Mouse (Mus musculus): ENCODE results near the gene Cep70. TPM values are rescaled to one million over a fixed set of nuclear protein-coding genes. Genes with fewer than 3 reads are reported as not detected.
A peak's percentile ranks its signal among the peaks of the same experiment; 100 is the strongest.

The Cep70 gene
- total and polyA plus RNA-seq, 3 experiments: 7.3 to 7.6 TPM; not detected in 1

DNA sequence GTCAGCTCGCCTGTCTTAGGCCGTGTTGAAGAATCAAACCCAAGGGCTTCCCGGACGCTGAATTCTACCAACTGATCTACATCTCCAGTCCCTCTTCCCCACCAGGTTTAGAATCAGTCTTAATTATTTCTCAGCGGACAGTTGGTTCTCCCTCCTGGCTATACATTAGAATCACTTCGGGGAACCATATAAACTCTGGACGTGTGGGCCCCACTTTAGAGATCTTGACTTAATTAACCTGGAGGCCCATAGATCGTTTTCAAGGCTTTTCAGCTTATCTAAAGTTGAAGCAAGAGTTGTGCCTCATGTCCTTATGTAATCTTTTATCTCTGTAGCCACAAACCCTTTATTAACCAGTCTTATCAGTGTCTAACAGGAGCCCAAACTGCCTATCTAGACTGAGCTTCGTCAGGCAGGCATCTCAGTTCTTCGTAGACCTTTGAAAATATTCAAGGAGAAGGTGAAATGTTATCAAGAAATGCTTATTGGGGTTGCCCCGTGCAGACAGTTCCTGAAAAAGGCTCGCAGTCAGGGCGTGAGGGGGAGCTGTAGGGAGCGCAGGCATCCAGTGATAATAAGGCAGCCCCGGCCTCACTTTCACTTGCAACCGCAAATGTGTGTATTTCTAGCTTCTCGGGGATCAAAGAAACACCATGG is 506 bp upstream of the Cep70 start:
- Histone ChIP-seq H3K36me3 (ENCODE audit: control insufficient read depth in 1 of 2, insufficient read depth in 2 of 2, low read length in 2 of 2) (peaks cover 0 to 21% of the 10 kb centered on the region in 2 experiments; a peak in 2 of 4 replicates), H3K9me3 (replicated peaks; ENCODE audit: insufficient read depth, low read length) (no peaks in the 10 kb centered on the region), H3K4me3 (ENCODE audit: control insufficient read depth in 1 of 2, insufficient read depth in 1 of 2, low read depth in 2 of 2, low read length in 2 of 2) (peak overlapping the region; percentile 95 to 98), H3K9ac (ENCODE audit: control insufficient read depth, low read depth, low read length, poor library complexity, severe bottlenecking) (peak overlapping the region; percentile 82), H3K79me2 (ENCODE audit: control insufficient read depth, insufficient read depth, low read length, poor library complexity) (peaks cover 5% of the 10 kb centered on the region), H3K4me1 (ENCODE audit: control insufficient read depth in 1 of 2, insufficient read depth in 2 of 2, low read length in 2 of 2) (peaks cover 9 to 13% of the 10 kb centered on the region in 2 experiments), H3K27me3 (ENCODE audit: control insufficient read depth in 1 of 2, insufficient read depth in 2 of 2, low read length in 2 of 2) (no peaks in the 10 kb centered on the region), H3K27ac (ENCODE audit: control insufficient read depth, low read depth, low read length) (peak overlapping the region; percentile 100)
- peak; percentile 94 for DNase-seq (ENCODE audit: low read depth, low spot score)
- peak; percentile 52; the same call in 1 of the 2 replicates for TF ChIP-seq MEF2A (IDR thresholded peaks at IDR 0.05; ENCODE audit: extremely low read depth, insufficient replicate concordance, low read depth, low read length, poor library complexity, severe bottlenecking)
- no peak; the same call in 1 of the 2 replicates for TF ChIP-seq ZKSCAN1 (IDR thresholded peaks at IDR 0.05; ENCODE audit: low read depth, low read length)
- no peak for TF ChIP-seq POLR2AphosphoS2 (IDR thresholded peaks at IDR 0.05; ENCODE audit: low read length)
- peak; percentile 63; the same call in 1 of the 2 replicates for TF ChIP-seq MAZ (IDR thresholded peaks at IDR 0.05; ENCODE audit: low read depth, low read length)
- TF ChIP-seq SIN3A (IDR thresholded peaks at IDR 0.05; ENCODE audit: low read length): peak; percentile 84
- TF ChIP-seq GABPA (IDR thresholded peaks at IDR 0.05; ENCODE audit: low read depth, low read length): peak; percentile 37; the same call in 1 of the 2 replicates
- TF ChIP-seq ZMIZ1 (IDR thresholded peaks at IDR 0.05; ENCODE audit: low read depth, low read length): peak; percentile 23; the same call in 1 of the 2 replicates
- TF ChIP-seq GATA1 (IDR thresholded peaks at IDR 0.05; ENCODE audit: low read depth, low read length): peak; percentile 100
- TF ChIP-seq UBTF (IDR thresholded peaks at IDR 0.05; ENCODE audit: borderline replicate concordance, insufficient read depth, low read depth, low read length): no peak
- no peak for TF ChIP-seq TBP (IDR thresholded peaks at IDR 0.05; ENCODE audit: low read depth, low read length)
- TF ChIP-seq RCOR1 (IDR thresholded peaks at IDR 0.05; ENCODE audit: low read depth, low read length): peak; percentile 98
- TF ChIP-seq USF1 (IDR thresholded peaks at IDR 0.05; ENCODE audit: low read depth, low read length): 0 out of 2 replicates have a peak, but pooled peaks have one; percentile 6
- no peak for TF ChIP-seq NRF1 (IDR thresholded peaks at IDR 0.05; ENCODE audit: insufficient read depth, low read depth, low read length, poor library complexity, severe bottlenecking)
- peak; percentile 58; the same call in 1 of the 2 replicates for TF ChIP-seq MAX (IDR thresholded peaks at IDR 0.05; ENCODE audit: low read length)
- no peak for TF ChIP-seq POLR2A (IDR thresholded peaks at IDR 0.05; ENCODE audit: control insufficient read depth in 1 of 2, insufficient read depth in 1 of 2, low read depth in 1 of 2, low read length in 2 of 2, poor library complexity in 1 of 2)
- TF ChIP-seq TCF12 (IDR thresholded peaks at IDR 0.05; ENCODE audit: low read depth, low read length): peak; percentile 99
- peak; percentile 87 for TF ChIP-seq MYC (IDR thresholded peaks at IDR 0.05; ENCODE audit: low read depth, low read length)
- peak; percentile 5; the same call in 1 of the 2 replicates for TF ChIP-seq ZC3H11A (IDR thresholded peaks at IDR 0.05; ENCODE audit: low read depth, low read length)
- TF ChIP-seq ZNF384 (IDR thresholded peaks at IDR 0.05; ENCODE audit: low read depth, low read length): peak; percentile 33; the same call in 1 of the 2 replicates
- TF ChIP-seq EP300 (IDR thresholded peaks at IDR 0.05; ENCODE audit: low read depth in 1 of 2, low read length in 2 of 2): peak; percentile 98
- peak; percentile 94 for TF ChIP-seq TAL1 (IDR thresholded peaks at IDR 0.05; ENCODE audit: low read length)
- TF ChIP-seq CHD1 (IDR thresholded peaks at IDR 0.05; ENCODE audit: low read depth, low read length): no peak
- TF ChIP-seq NELFE (IDR thresholded peaks at IDR 0.05; ENCODE audit: low read depth, low read length): no peak
- TF ChIP-seq MYB (IDR thresholded peaks at IDR 0.05; ENCODE audit: low read depth, low read length): peak; percentile 79
- peak; percentile 62; the same call in 1 of the 2 replicates for TF ChIP-seq CHD2 (IDR thresholded peaks at IDR 0.05; ENCODE audit: low read length)
- peak; percentile 88 for TF ChIP-seq MAFK (IDR thresholded peaks at IDR 0.05; ENCODE audit: borderline replicate concordance, low read depth, low read length)
- no peak; the same call in 1 of the 2 replicates for TF ChIP-seq MXI1 (IDR thresholded peaks at IDR 0.05; ENCODE audit: low read depth, low read length)
- peak; percentile 88 for TF ChIP-seq BHLHE40 (IDR thresholded peaks at IDR 0.05; ENCODE audit: borderline replicate concordance, low read depth, low read length)
- peak; percentile 65 for TF ChIP-seq ELF1 (IDR thresholded peaks at IDR 0.05; ENCODE audit: low read depth, low read length)
- TF ChIP-seq CTCF (IDR thresholded peaks at IDR 0.05 in 2 of 3, conservative IDR thresholded peaks at IDR 0.05 in 1 of 3; ENCODE audit: control insufficient read depth in 1 of 3, insufficient read depth in 1 of 3, low read depth in 2 of 3, low read length in 3 of 3, poor library complexity in 1 of 3, severe bottlenecking in 1 of 3): peak in 2 of 3 experiments; percentile 13 to 35; a peak in 4 of 6 replicates
- TF ChIP-seq ETS1 (IDR thresholded peaks at IDR 0.05; ENCODE audit: low read depth, low read length): peak; percentile 98
